Mouse (Mus musculus) hindlimb bud, embryonic 11.5 days (tissue): ENCODE results near the gene Mfsd10.
A peak's percentile ranks its signal among the peaks of the same experiment; 100 is the strongest.

Experiments
- DNase-seq: peaks from one replicate; pipeline ENCODE4 v3.0.0-alpha.2; 2012; ENCODE audit warnings: low read depth, low spot score; ENCODE audit errors: extremely low spot score

Mfsd10 gene

DNA sequence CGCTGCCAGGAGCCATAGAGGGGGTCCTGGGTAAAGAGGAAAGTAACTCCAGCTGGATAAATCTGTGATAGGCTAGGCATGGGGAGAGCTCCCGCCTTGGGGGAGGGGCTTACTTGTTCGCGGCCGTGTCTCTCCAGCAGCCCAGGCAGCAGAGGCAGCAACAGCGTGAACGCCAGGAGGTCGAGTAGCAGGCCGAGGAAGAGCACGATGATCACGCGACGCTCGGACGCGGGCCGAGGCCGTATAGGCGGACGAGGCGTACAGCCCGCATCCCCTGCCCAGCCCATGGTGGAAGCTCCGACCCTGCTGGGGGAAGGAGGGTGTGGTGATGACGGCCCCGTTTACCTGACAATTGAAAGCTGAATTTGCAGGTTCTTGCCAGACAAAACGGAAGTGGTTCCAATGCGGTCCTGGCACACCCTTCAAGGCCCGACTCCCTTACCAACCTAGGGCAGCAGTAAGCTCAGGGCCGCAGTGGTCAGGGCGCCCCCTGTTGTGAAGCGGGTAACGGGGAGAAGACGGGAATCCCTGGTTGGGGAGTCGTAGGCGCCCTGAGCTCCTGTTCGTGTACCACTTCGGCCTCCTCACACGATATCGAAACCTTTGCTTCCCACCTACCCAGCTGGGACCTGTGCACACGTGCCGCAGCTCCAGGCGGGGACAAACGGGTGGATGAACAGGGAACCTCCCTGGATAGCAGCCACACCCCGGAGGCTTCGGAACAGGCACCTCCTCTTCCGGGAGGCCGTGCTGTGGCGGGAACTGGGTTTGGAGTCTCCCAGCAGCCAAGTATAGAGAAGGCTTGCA lies at the start of gene Mfsd10:
TSS of gene Mfsd10 (minus strand) at position 732 of the 807 bp plus-strand sequence.
- no peak for DNase-seq

DNA sequence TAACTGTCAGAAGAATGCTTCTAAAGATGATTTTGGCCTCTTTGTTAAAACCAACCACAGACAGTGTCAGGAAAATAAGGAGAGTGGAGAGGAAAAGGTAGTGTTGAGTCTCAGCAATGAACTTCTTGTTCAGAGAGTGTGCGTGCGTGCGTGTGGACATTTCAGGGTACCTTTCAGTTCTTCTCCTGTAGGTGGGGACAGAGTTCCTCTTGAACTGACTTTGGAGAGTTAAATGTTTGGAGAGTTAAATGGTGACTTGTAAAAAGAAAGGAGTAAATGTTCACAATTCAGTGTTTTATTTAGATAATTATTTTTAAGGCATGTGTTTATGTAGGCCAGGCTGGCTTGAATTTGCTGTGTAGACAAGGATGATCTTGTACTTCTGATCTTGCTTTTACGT lies 33.3 kb upstream of the Mfsd10 start:
- no peak for DNase-seq

DNA sequence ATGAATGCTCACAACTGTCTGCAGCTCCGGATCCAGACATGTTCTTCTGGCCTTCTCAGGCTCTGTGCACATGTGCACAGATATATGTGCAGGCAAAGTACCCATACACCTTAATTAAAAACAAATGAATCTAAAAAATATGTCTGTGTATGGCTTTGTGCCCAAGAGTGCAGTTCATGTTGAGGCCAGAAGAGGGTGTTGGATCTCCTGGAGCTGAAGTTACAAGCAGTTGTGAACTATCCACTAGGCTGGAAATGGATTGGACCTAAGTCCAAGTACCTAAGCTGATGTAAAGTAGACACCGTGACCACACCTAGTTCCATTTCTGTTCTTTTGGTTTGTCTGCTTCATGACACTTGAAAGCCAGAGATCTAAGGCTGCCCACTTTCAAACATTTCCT lies 32.5 kb upstream of the Mfsd10 start:
- no peak for DNase-seq

DNA sequence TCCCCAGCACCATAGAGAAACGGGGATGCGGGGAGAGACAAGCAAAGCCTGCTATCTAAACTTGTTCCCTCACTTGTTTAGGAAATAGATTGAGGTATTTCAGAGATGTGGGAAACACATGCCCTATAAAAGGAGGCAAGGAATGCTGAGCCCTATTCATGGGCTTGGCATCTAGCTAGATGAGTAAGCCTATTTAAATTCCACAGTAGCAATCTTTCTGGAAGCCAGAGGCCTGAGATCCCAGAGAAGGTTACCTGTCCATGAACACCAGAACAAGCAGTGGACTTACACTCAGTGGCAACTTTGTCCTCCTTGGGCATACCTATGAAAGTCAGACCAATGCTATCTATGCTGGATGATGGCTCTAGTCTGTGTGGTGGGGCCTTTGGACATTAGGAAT lies 26.2 kb upstream of the Mfsd10 start:
- DNase-seq: no peak

- DNase-seq: no peak
Measured at GRCm38 (mm10) chr5:34661909-34662308, 24.9 kb upstream of the Mfsd10 start.

GRCm38 (mm10) chr5:34660591-34661130 lies 23.6 kb upstream of the Mfsd10 start:
- no peak for DNase-seq

- peak; percentile 100 for DNase-seq
Measured at GRCm38 (mm10) chr5:34659686-34660590, 22.9 kb upstream of the Mfsd10 start, which contains the start of the genes Nop14 and Grk4. Gene Nop14 (minus strand): TSS chr5:34660148. Gene Grk4 (plus strand): TSS chr5:34660379.

DNA sequence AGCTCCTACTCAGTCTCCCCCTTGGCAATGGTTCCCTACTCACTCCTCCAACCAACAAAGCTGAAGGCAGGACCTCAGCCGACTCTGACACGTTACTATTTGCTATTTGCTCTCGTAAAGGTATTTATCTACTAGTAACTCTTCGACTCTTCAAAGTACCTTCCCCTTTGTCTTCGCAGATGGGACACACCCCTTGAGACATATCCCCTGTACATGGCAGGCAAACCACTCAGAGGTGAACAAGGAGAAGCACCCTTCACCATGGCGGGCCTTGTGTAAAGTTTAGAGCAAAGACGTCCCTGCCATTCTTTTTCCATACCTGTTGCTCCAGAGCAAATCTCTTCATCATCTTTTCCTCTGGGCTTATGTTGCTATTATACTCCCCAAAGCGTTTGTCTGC lies 20.5 kb upstream of the Mfsd10 start:
- DNase-seq: no peak

GRCm38 (mm10) chr5:34654881-34655280 lies 17.9 kb upstream of the Mfsd10 start:
- DNase-seq: no peak

- DNase-seq: no peak
Measured at GRCm38 (mm10) chr5:34652961-34653360, 15.9 kb upstream of the Mfsd10 start.

GRCm38 (mm10) chr5:34647581-34647980 lies 10.6 kb upstream of the Mfsd10 start:
- no peak for DNase-seq

DNA sequence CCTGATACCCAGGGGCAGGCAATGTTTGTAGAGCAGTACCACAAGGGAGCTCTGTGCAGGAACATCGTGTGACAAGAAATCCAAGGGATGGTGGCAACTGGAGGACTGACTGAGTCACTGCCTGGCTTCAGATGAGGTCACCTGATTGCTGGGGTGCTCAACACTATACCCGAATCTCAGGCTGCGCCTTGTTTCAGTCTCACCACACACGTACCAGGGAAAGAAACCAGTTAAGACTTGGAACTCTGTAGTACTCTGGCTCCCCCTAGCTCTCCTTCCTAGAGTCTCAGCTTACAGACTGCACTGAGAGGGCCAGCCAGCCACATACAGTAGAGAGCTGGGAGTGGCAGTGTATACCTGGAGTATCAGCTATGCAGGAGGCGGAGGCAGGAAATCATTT lies 5.9 kb upstream of the Mfsd10 start:
- DNase-seq: no peak

DNA sequence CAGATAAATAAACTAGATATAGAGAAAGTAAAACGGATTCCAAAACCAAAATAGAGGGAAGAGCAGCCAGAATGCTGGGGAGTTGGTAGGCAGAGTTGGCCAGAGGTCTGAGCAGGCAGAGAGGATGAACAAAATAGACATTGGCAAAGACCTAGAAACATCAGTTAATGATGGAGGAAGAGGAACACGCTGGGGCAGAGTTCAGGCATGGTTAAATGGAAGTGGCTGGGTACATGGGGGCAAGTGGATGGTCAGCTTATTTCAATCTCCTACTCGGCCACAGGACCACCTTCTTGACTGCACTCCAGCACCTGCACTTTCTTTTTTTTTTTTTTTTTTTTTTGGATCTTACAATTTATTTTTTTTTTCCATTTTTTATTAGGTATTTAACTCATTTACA lies 5.0 kb upstream of the Mfsd10 start:
- DNase-seq: no peak

GRCm38 (mm10) chr5:34637591-34638156 lies 662 bp upstream of the Mfsd10 start:
- no peak for DNase-seq

- DNase-seq: no peak
Measured at GRCm38 (mm10) chr5:34635665-34636192, 1.3 kb downstream of the Mfsd10 start.

DNA sequence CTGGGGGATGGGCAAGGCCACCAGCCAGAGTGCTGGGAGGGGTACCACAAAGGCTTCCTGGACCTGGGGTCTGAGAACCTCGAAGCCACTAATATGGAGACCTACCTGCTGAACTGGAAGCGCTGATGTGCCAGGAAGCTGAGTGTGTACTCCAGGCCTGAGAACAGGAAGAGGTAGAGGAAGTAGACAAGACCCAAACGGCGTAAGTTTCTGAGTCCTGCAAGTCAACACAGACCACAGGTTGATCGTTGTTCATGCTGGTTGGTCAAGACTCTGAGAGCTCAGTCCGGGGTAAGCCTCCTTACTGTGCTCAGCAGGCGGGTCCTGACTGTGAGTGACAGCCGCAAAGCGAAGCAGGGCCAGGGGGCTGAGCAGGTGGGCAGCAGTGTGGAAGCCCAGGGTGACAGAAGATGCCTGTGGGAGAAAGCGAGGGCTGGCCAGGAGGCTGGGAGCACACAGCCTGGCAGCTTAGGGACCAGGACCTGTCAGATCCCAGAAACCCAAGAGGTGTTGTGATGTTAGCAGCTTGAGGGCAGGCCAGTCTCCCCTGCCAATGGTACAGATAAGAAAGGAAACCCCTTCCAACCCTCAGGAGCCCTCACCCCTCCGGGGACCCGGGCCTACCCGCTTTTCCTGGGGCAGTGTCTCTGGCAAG lies 2.1 kb downstream of the Mfsd10 start:
- no peak for DNase-seq

- DNase-seq: no peak
Measured at GRCm38 (mm10) chr5:34633641-34634040, 3.4 kb downstream of the Mfsd10 start.

- no peak for DNase-seq
Measured at GRCm38 (mm10) chr5:34632996-34633395, 4.0 kb downstream of the Mfsd10 start.

- no peak for DNase-seq
Measured at GRCm38 (mm10) chr5:34609966-34610365, 27.0 kb downstream of the Mfsd10 start.

DNA sequence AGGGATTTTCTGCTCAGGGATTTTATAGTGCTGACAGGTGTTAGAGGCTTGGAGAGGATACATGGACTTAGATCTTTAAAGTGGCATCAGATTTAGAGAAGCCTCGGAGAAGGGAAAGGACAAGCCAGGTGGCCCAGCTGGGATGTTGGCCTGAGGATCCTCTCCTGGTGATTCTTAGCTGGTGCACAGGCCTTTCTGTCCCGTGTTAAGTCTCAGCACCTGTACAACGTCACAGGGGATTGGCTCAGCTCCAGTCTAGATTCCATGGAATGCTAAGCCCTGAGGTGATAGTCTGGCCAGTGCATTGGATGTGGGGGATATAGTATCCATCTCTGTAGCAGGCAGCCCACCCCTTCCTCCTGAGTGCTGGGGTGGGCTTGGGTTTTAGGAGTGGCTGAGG lies 28.8 kb downstream of the Mfsd10 start:
- no peak for DNase-seq
